Mouse (Mus musculus) mature B cell (primary cell): ENCODE data around the gene 6330409D20Rik.

Experiments used
- in situ Hi-C: fragments of 300-500 bp; cut with MboI; formaldehyde crosslinking; loops from 2 replicates; pipeline ENCODE4 v1.14.3; 2019

6330409D20Rik gene

DNA sequence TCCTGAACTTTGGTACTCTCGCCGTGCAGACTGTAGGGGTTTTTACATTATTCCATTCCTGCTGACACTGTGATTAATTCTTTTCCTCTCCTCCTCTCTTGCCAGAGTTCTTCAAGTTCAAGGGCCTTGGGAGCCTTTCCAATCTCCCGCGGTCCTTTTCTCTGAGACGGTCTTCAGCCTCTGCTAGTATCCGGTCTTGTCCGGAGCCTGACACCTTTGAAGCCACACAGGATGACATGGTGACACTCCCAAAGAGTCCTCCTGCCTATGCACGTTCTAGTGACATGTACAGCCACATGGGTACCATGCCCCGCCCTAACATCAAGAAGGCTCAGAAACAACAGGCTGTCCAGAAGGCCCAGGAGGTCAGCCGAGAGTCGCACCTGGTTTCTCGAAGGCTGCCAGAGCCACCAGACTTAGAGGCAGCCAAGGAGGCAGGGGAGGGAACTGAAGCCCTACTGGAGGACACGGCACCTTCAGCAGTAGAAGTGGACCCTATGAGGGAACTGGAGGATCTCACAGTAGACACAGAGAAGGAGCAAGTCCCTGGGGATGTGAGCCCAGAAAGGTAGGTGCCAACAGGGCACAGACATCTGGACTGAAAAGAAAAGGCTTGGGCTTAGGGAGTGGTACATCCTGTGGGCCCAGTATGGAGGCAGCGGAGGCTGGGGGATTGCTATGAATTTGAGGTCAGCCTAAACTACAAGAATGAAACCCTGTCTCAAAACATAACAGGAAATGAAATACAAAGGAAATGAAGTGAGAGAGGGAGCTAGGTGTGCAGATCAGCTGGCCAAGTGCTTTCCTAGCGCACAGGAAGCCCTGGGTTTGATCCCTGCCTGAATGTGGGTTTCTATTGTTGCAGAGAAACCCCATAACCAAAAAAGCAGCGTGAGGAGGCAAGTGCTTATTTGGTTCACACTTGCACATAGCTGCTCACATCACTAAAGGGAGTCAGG, 15.7 kb downstream of the 6330409D20Rik start:
- in situ Hi-C loops = no loop called here

DNA sequence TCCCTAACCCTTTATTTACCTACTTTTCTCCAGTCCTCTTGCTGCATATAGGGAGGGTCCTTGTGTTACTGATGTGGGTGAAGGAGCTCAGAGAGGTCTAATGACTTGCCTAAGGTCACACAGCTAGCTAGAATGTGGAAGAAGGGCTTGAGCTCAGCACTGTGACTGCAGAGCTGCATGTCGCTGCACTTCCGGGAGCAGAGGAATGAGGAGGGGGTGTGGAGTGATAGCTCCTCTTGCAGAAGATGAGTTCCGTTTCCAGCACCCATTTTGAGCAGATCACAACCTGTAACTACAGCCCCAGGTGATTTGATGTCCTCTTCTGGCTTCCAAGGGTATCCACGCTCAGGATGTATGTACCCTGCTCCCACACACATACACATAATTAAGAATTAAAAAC, 16.7 kb downstream of the 6330409D20Rik start:
- in situ Hi-C loops = no loop called here

DNA sequence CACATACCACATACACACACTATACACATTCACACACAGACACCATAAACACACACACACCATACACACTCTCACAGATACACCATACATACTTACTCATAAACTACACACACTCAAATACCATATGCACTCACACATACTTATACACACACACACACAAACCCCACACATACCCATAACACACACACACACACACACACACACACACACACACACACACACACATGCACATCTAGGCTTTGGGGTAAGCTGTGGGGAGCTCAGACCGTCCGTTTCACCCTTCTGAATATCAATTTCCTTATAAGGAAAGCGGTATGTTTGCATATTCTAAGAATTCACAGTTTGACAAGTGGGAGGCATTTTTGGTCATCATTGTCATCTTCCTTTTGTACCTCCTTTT, 18.2 kb downstream of the 6330409D20Rik start:
- in situ Hi-C loops = no loop called here

DNA sequence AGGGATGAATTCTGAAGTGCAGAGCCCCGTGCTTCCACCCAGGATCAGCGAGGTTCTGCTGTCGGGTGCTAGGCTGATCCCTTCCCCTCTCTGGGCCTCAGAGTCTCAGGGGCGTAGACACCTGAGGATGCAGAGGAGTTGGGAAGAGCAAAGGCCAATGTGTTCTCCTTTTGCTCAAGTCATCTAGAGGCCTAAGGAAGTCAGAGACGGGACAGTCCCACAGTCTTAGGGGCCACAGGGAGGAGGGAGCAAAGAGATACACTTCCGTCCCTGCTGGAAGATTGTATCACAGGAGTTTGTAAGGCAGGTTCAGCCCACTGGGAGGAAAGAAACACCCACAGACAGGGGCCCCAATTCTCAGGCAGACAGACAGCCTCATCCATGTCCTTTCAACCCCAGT, 18.8 kb downstream of the 6330409D20Rik start:
- in situ Hi-C loops = no loop called here

DNA sequence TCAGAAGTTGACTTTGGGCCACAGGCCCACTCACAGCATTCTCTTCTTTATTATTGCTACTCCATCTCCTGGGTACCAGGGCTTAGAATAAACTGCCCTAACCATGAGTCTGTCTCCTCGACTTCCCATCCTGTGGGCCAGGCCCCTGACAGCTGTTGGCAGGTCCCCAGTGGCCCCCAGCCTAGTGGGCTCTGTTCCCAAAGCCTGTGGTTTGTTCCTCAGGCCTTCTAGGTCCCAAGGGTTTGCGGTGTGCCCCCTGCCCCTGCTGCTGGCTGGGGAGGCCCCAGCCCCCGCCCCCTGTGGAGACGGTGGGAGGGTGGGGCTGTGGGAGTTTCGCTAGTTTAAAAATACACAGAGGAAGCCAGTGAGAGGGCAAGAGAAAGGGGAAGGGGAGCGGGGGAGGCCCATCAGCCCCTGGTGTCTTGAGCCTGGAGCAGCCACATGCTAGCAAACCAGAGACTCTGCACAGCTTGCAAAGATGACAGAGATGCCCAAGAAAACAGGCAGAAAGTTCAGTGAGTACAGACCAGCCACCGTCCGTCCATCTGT, 20.1 kb downstream of the 6330409D20Rik start, which contains the start of gene Sh2d3c:
TSS of gene Sh2d3c (plus strand) at position 375 of the 549 bp plus-strand sequence.
- in situ Hi-C loops = no loop called here

DNA sequence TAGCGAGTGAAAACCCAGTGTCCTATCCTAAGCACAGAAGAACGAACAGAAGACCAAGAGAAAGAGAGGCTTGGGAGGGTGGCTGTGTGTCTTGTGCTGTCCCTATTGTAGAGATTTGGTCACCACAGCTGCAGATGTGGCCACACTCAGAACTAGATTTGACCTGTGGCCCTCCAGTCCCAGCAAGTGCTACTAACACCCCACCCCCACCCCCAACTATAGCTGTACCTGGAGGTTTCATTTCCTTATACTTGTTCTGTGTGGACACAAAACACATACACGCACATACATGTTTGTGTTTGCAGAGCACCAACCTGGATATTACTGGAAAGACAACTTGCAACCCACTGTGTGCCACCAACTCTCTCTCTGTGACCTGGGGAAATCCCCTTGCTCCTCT, 20.8 kb downstream of the 6330409D20Rik start:
- in situ Hi-C loops = no loop called here

DNA sequence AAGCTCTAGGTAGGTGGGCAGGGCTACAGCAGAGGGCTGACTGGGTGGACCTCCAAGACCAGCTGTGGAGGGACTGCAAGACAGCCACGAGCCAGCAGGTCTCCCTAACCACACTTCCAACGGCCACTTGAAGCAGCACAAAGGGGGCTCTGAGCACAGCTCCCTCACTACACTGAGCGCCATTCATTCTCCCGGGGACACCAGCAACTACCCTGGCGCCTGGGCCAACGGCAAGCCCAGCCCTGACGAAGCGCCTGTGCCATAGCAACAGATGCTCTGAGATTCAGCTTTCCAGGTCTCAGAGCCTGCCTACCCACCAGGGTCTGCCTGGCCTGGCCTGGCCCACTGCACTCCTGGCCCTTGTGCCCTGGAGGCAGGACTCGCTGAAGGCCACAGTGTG, 22.1 kb downstream of the 6330409D20Rik start:
- in situ Hi-C loops = no loop called here

DNA sequence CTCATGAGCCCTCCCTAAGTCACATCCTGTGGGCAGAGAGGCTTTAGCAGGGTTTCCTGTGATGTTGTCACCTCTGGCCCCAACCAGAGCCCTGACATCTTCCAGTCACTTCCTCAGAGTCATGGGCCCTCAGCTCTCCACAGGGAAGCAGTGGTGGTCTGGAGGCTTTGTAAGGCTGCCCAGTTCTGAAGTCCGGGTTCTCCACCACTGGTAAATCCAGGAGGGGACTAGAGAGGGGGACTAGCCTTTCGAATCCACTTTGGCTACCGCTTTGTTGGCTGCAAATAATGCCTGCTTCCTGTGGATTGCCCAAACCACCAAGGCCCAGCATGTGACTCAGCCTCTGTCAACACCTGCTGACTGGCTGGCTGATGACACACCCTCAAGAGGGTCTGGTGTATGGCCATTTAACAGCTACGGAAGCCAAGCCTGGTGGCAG, 25.8 kb downstream of the 6330409D20Rik start:
- in situ Hi-C loops = loop anchor here (5.0 kb wide), 1 partner anchor 42 kb away; the partner anchor contains the start of gene Tor2a

DNA sequence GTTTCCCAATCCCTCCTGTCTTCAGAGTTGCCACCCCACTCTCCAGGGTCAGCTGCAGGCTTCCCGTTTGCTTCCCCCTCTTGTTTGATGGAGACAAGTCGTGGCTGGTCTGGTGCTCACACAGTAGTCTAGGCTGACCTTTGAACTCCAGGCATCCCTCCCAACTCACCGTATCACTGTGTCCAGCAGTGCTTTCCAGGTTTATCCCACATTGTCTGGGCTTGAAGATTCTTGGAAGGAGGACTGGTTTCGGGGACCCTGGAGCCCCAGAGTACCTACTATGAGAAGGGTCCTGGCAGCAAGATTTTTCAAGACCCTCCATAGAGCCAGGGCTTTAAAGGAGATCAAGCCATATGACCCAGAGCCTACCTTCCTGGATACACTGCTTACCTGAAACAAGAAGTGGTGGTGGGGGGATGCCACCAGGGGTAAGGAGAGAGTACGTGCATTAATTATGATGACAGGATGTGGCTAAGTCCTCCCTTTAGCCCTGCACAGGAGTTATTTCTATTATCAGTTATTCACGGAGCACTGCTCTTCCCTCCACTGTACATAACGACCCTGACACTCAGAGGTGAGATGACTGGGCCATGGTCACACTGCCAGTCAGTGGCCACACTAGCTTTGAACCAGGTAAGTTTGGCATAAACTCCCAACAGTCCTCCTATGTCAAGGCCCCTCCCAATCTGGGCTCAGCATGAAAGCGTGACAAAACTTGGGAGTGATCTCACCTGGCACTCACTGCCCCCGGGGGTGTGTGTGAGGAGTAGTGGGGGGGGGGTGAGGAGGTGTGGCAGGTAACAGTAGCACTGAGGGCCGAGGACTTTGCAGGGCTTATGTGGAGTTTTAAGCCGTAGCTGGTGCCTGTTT, 26.5 kb downstream of the 6330409D20Rik start:
- in situ Hi-C loops = loop anchor here (5.0 kb wide), 1 partner anchor 43 kb away; the partner anchor contains the start of gene Tor2a

DNA sequence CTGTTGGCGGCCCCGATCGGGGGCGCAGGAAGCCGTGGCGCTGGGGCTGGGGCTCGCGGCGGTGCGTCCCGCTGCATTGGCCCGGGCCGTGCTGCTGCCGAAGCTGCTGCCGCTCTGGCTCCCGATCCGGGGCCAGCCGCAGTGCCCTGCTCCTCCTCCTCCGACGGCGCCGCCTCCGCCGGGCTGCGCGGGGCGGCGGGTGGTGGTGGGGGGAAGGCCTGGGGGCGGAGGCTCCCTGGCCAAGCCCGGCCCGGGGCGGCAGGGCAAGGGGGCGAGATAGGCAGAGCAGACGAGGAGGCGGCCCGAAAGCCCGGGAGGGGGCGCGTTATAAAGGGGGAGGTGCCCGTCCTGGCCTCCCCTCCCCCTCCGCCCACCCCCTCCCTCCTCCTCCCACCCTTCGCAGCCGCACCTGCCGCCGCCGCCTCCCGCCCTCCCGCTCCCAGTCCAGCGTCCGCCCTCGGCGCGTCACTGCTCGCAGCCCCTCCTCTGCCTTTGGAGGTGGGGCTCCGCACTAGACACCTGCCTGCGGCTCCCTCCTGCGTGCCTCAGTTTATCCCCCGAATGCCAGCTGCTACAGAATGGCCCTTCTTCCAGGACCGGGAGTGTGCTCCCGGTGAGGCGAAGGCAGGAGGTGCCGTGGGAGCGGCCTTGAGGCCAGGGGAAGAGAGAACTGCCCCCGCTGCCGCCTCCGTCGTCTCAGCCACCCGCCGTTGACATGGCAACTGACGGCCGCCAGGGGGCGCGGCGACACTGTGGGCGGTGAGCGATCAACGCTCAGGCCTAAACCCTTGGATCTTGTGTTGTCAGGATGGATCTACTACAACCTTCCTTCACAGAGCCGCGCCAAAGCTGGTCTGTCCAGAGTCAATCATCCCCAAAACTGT, 27.6 kb downstream of the 6330409D20Rik start, which contains the start of gene Cdk9:
TSS of gene Cdk9 (minus strand) at position 143 of the 884 bp plus-strand sequence.
- in situ Hi-C loops = loop anchor here (5.0 kb wide), 1 partner anchor 44 kb away; the partner anchor contains the start of gene Tor2a

DNA sequence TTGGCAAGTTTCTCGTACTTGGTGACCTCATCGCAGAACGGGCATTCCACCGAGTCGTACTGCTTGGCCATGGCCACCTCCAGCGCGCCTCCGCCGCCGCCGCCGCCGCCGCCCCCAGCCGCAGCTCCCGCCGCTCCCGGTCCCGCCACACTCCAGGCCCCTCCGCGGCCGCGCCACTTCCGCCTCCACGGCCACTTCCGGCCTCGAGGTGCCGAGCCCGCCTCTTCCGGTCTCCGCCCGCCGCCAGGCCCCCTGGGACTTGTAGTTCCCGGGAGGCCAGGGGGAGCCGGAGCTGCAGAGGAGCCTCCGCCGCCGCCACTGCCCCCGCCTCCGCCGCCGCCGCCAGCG, 28.3 kb downstream of the 6330409D20Rik start:
- in situ Hi-C loops = loop anchor here (5.0 kb wide), 1 partner anchor 45 kb away; the partner anchor contains the start of gene Tor2a

DNA sequence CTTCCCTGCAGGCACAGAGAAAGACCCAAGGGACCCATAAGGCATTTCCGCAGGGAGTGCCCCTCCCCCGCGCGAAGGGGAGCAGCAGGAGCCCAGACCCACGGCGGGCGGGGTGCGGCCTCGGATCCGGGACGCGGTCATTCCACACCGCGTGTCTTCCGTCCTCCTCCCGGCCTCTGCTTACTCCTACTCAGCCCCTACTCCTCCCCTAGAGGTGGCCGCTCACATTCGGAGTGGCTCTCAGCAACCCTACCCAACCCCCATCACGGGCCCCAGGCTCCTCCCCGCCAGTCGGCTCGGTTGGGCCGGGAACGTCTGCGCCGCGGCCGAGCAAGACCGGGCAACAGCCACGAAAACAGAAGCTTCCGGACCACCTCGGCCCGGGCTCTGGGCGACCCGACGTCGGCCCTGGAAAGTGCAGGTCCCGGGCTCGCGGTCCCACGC, 28.7 kb downstream of the 6330409D20Rik start:
- in situ Hi-C loops = loop anchor here (5.0 kb wide), 1 partner anchor 45 kb away; the partner anchor contains the start of gene Tor2a

DNA sequence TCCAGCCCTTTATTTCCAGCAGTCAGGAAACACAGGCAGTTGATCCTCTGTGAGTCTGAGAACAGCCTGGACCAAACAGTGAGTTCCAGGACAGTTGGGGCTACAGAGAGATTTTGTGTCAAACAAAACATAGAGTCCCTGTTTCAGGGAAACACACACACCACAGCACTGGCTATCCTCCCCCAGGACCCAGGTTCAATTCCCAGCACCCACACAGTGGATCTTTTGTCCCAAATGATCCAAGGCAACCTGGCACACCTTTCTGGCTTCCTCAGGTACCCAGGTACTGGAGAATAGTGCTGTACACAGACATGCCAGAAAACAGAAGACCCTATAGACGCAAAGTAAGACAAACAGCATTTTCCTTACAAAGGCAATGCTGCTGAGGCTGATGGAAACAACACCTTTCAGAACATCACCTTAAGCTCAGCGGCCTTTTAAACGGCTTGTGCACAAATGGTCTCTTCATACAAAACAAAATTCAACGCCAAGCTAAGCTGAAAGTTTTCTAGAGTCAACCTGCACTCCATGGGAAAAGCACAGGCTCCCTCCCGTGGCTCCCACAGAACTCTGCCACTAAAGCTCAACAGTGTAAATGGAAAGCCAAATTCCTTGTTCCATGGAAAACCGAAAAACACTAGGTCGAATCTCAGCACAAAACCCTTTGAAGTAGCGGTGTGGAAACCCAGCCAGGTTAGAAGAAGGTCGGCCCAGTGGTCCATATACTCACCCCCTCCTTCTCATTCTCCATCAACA, 29.3 kb downstream of the 6330409D20Rik start:
- in situ Hi-C loops = loop anchor here (5.0 kb wide), 1 partner anchor 46 kb away; the partner anchor contains the start of gene Tor2a

DNA sequence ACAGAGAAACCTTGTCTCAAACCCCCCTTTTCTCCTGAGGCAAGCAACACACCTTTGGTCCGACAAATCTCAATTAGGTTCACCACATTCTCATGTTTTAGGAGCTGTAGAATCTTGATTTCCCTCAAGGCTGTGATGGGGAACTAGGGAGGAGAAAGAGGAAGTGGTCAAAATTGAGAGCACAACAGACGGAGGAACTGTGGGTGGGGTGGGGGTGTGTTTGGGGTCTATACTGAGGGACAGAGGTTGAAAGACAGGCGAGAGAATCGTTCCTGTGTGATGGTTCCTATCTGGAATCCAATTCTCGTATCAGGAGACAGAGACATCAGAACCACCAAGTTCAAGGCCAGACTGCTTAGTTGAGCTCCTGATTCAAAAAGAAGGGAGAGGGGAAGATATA, 30.4 kb downstream of the 6330409D20Rik start:
- in situ Hi-C loops = loop anchor here (5.0 kb wide), 1 partner anchor 47 kb away; the partner anchor contains the start of gene Tor2a

DNA sequence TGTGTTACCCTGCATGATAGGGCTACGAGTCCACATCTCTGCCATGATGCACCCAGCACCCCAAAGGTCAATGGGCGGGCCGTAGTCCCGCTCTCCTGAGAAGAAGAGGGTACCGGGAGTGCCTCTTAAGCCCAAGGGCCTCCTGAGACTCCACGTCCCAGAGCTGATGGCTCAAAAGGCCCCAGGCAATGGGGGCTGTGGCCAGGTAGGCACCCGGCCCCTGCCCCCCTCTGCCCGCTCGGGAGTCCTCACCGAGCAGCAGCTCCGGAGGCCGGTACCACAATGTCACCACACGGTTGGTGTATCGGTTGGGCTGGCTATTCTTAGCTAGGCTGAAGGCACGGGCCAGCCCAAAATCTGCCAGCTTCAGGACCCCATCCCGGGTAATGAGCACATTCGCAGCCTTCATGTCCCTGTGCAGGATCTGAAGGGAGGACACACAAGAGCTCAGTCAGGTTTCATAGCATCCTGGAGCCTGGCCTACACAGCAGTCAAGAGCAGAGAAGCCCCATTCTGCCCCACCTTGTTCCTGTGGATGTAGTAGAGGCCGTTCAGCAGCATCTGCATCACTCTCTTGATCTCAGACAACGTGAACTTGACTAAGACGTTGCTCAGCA, 31.2 kb downstream of the 6330409D20Rik start:
- in situ Hi-C loops = loop anchor here (5.0 kb wide), 1 partner anchor 48 kb away; the partner anchor contains the start of gene Tor2a

DNA sequence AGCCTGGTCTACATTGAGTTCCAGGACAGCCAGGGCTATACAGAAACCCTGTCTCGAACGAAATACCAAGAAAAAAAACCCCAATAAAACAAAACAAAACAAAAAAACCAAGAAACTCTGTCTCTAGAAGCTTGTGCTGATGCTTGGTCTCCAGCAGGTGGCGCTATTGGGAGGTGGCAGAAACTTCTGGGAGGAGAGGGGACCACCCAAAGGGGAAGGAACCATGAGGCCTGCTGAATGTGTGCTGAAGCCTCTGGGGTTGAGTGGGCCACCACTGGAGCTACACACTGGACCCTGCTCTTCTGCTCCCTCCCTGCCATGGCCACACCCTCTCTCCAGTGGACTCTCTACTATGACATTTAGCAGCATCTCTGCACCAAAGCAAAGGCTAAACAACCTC, 32.2 kb downstream of the 6330409D20Rik start:
- in situ Hi-C loops = no loop called here

DNA sequence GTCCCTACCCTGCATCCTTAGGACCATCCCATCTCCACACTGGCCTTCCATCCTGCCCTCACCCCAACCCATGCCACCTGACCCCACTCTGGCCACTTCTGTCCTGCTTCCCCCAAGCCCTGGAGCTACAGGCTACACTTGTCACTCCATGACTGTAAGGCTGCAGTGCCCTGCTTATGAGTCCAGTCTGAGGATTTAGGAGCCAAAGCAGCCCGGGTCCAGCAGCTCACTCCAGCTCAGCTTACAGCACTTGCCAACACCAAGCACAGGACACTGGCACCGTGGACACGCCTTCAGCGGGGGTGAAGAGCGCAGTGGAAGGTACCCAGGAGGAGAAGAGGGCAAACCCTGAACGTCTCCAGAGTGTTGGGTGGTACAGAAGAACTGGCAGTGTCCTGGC, 33.8 kb downstream of the 6330409D20Rik start:
- in situ Hi-C loops = no loop called here

DNA sequence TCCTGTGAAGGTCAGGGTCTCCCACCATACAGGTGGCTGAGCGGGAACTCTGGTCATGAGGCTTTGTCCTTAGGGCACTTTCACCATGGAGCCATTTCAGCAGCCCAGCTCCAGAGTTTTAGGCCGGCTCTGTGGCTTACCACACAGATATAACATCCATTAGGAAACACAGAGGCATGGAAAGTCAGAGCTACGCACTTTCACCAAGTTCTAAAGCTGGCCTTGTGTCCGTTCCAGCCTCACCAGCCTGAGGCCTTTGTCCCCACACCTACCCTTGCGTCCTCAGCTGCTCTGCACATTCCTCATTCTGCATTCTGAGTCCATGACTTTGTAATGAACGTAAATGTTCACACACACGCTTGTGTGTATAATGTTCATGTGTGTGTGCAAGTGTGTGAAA, 35.8 kb downstream of the 6330409D20Rik start:
- in situ Hi-C loops = no loop called here

DNA sequence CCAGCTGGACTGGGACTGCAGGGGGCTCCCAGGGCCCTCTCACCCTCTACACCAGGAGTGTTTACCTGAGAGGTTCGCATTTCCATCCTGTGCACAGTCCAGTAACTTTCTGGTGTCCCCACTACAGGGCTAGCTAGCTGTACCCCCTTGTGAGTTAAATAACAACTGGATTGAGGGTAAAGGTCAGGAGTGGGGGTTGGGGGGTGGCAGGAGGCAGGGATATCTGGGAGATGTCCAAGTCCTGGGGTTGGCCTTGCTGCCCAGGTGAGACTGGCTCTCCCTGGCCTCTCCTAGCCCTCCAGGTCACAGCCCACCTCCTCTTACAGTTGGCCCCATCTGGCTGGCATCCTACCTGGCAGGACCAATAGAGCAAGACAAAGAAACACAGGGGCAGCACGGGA, 36.8 kb downstream of the 6330409D20Rik start, which contains the start of gene Fpgs:
TSS of gene Fpgs (minus strand) at position 125 of the 401 bp plus-strand sequence.
- in situ Hi-C loops = no loop called here
